9 mouse cellular contexts compared by ENCODE assay signal in genomic region chr11:70247136-70247845, GRCm38 (mm10). TPM values are rescaled to one million over a fixed set of nuclear protein-coding genes. Genes with fewer than 3 reads are reported as not detected.
DNase-seq lines count a peak whose midpoint lies in the region; ATAC-seq and TF ChIP-seq lines count a peak whose summit lies in the region.
"Had no signal": no experiment of that assay in that cellular context is flagged by ENCODE, and none has a peak within 500 bp of the region (broad histone marks: within the 10 kb centered on the region; RNA-seq: fewer than 3 reads in every experiment).

No protein-coding gene starts in this region.

- H3K27me3 ChIP-seq in stomach, embryonic 16.5 days (ENCODE audit: control insufficient read depth, insufficient read depth, low read length): peaks cover 2% of the 10 kb centered on the region; the same call in 1 of the 2 replicates

- H3K4me2 ChIP-seq in stomach, embryonic 16.5 days (ENCODE audit: low read depth, low read length): no peak overlapping the region
- H3K4me2 ChIP-seq: neural tube, embryonic 12.5 days had no signal

- no peak overlapping the region for H3K27ac ChIP-seq in stomach, embryonic 16.5 days (ENCODE audit: low read length)
- H3K27ac ChIP-seq: neural tube, embryonic 12.5 days had no signal

- no peaks in the 10 kb centered on the region for H3K4me1 ChIP-seq in lung, adult 2 months (ENCODE audit: control insufficient read depth, insufficient read depth, low read length)
- H3K4me1 ChIP-seq in stomach, embryonic 16.5 days (ENCODE audit: control insufficient read depth, insufficient read depth, low read length): no peaks in the 10 kb centered on the region
- H3K4me1 ChIP-seq: neural tube, embryonic 12.5 days had no signal

- 45% methylated on average over 9 of the region's 9 CpGs for WGBS in lung, adult 2 months
- 51% methylated on average over 9 of the region's 9 CpGs for WGBS in stomach, embryonic 16.5 days

- peak; percentile 49 for TF ChIP-seq CTCF in lung, adult 2 months (IDR thresholded peaks at IDR 0.05; ENCODE audit: insufficient read depth, low read length)

- no peak overlapping the region for H3K4me3 ChIP-seq in lung, adult 2 months (replicated peaks; ENCODE audit: extremely low read depth, low read depth, low read length)
- H3K4me3 ChIP-seq in stomach, embryonic 16.5 days (replicated peaks; ENCODE audit: low read length): no peak overlapping the region
- H3K4me3 ChIP-seq: neural tube, embryonic 12.5 days had no signal

- H3K36me3 ChIP-seq in stomach, embryonic 16.5 days (ENCODE audit: control insufficient read depth, insufficient read depth, low read length): no peaks in the 10 kb centered on the region
- H3K36me3 ChIP-seq: neural tube, embryonic 12.5 days had no signal

- H3K9me3 ChIP-seq in stomach, embryonic 16.5 days (replicated peaks; ENCODE audit: control insufficient read depth, low read length): no peaks in the 10 kb centered on the region
- H3K9me3 ChIP-seq: neural tube, embryonic 12.5 days had no signal

- ATAC-seq in stomach, embryonic 16.5 days (ENCODE audit: insufficient read depth, low FRiP score): peak; percentile 37; the same call in 1 of the 2 replicates

- TF ChIP-seq POLR2A in lung, adult 2 months (IDR thresholded peaks at IDR 0.05; ENCODE audit: borderline replicate concordance, extremely low read depth, low read depth, low read length): no peak

- DNase-seq in gastrocnemius, adult 18-20 months (ENCODE audit: low spot score): peak; percentile 73
- no peak for DNase-seq in gastrocnemius, postnatal 14 days
- peak; percentile 58 for DNase-seq in right cerebral cortex, postnatal 4 days
- no peak for DNase-seq in right cerebral cortex, adult 18-20 months
- DNase-seq in c-Kit-positive CD71-negative TER-119-negative erythroid progenitor cells, embryonic 14.5 days (ENCODE audit: low read depth): peak; percentile 77
- DNase-seq in heart, postnatal 10 days: peak; percentile 73 to 86
- DNase-seq in lung, adult 2 months: peak; percentile 58

- intact Hi-C loops in gastrocnemius, postnatal 14 days (cut with DNase I; ENCODE audit: low total_unique reads): no loop called here
- intact Hi-C loops in heart, postnatal 10 days (cut with DNase I): loop anchor here (1.0 kb wide), 1 partner anchor 87 kb away; no protein-coding TSS in a partner anchor

- H3K9ac ChIP-seq in stomach, embryonic 16.5 days (ENCODE audit: low read length): no peak overlapping the region
- H3K9ac ChIP-seq: neural tube, embryonic 12.5 days had no signal

RNA-seq across cellular contexts. Expression of gene Rnasek, which starts 7.6 kb away (rescaled TPM):
- 100 to 1,000 TPM; 120 to 133 TPM for total RNA-seq in gastrocnemius, adult 18-20 months (2021)
- total RNA-seq in gastrocnemius, postnatal 14 days (2021): 10 to 100 TPM; 96.0 to 96.9 TPM
- total RNA-seq in heart, postnatal 10 days (2021): 100 to 1,000 TPM in 1 of 2 experiments, 10 to 100 TPM in 1; 96.4 to 102 TPM
- polyA plus RNA-seq in lung, adult 2 months (2012; rRNA removed): 143 and 168 TPM in 2 replicates
- 207 and 226 TPM in 2 replicates for polyA plus RNA-seq in stomach, embryonic 16.5 days (2015; fragmentation: Nextera tagmentation; extraction: Ambion mirVana)

RNA-seq across cellular contexts. Expression of gene Gm21988, which starts 7.7 kb away (rescaled TPM):
- total RNA-seq in gastrocnemius, adult 18-20 months (2021): 1 to 10 TPM; 3.2 to 3.3 TPM
- 1 to 10 TPM; 2.6 to 2.7 TPM for total RNA-seq in gastrocnemius, postnatal 14 days (2021)
- 1 to 10 TPM; 3.3 to 3.4 TPM for total RNA-seq in heart, postnatal 10 days (2021)
- 6.6 and 7.2 TPM in 2 replicates for polyA plus RNA-seq in lung, adult 2 months (2012; rRNA removed)
- polyA plus RNA-seq in stomach, embryonic 16.5 days (2015; fragmentation: Nextera tagmentation; extraction: Ambion mirVana): 9.6 and 10.2 TPM in 2 replicates

RNA-seq across cellular contexts. Expression of gene Alox12, which starts 7.9 kb away (rescaled TPM):
- total RNA-seq in gastrocnemius, adult 18-20 months (2021): 1 to 10 TPM; 1.2 to 1.5 TPM
- 1 to 10 TPM in 1 of 2 experiments, under 1 TPM in 1; 1.00 to 1.2 TPM for total RNA-seq in gastrocnemius, postnatal 14 days (2021)
- total RNA-seq in heart, postnatal 10 days (2021): 1 to 10 TPM; 3.4 to 5.2 TPM
- polyA plus RNA-seq in lung, adult 2 months (2012; rRNA removed): 4.6 and 9.2 TPM in 2 replicates
- polyA plus RNA-seq in stomach, embryonic 16.5 days (2015; fragmentation: Nextera tagmentation; extraction: Ambion mirVana): 17.8 and 21.0 TPM in 2 replicates

RNA-seq across cellular contexts. Expression of gene 0610010K14Rik, which starts 9.6 kb away (rescaled TPM):
- 10 to 100 TPM; 30.3 to 30.7 TPM for total RNA-seq in gastrocnemius, adult 18-20 months (2021)
- 10 to 100 TPM; 29.7 to 37.4 TPM for total RNA-seq in gastrocnemius, postnatal 14 days (2021)
- 10 to 100 TPM; 54.8 to 60.8 TPM for total RNA-seq in heart, postnatal 10 days (2021)
- polyA plus RNA-seq in lung, adult 2 months (2012; rRNA removed): 79.0 and 80.9 TPM in 2 replicates
- 119 and 132 TPM in 2 replicates for polyA plus RNA-seq in stomach, embryonic 16.5 days (2015; fragmentation: Nextera tagmentation; extraction: Ambion mirVana)

RNA-seq across cellular contexts. Expression of gene Bcl6b, which starts 17.7 kb away (rescaled TPM):
- total RNA-seq in gastrocnemius, adult 18-20 months (2021): 1 to 10 TPM in 1 of 2 experiments, under 1 TPM in 1; 0.82 to 5.1 TPM
- 10 to 100 TPM; 12.4 to 13.7 TPM for total RNA-seq in gastrocnemius, postnatal 14 days (2021)
- total RNA-seq in heart, postnatal 10 days (2021): 10 to 100 TPM; 54.7 to 55.5 TPM
- polyA plus RNA-seq in lung, adult 2 months (2012; rRNA removed): 21.9 and 25.6 TPM in 2 replicates
- polyA plus RNA-seq in stomach, embryonic 16.5 days (2015; fragmentation: Nextera tagmentation; extraction: Ambion mirVana): 12.1 and 13.9 TPM in 2 replicates

Comparison
In these comparisons a context has a peak if more than half of its experiments do, and no peak if none do; other contexts are left out.
1. DNase-seq: peak in gastrocnemius, adult 18-20 months (single experiment), right cerebral cortex, postnatal 4 days (single experiment), c-Kit-positive CD71-negative TER-119-negative erythroid progenitor cells, embryonic 14.5 days (single experiment), heart, postnatal 10 days (2 of 2) and lung, adult 2 months (single experiment); none in gastrocnemius, postnatal 14 days (single experiment) and right cerebral cortex, adult 18-20 months (single experiment).